Mouse (Mus musculus) cortical plate, adult 2 months (tissue): Measurements from ENCODE around the gene Arpc2.

Experiments
- CTCF ChIP-seq: fragments of 200-500 bp; IDR thresholded peaks from 2 replicates; pipeline ENCODE4 v1.5.1; 2011; ENCODE audit warnings: mild to moderate bottlenecking, control low read depth, low read length; ENCODE audit not compliant: insufficient read depth; ENCODE audit errors: extremely low read depth
- POLR2A ChIP-seq: fragments of 200-500 bp; IDR thresholded peaks from 2 replicates; pipeline ENCODE4 v1.6.1; 2011; ENCODE audit warnings: mild to moderate bottlenecking, low read length, control low read depth; ENCODE audit not compliant: insufficient read depth; ENCODE audit errors: extremely low read depth

GRCm38 (mm10) chr1:74248799-74249198, 12.9 kb downstream of the Arpc2 start:
- no peak for TF ChIP-seq CTCF
- no peak for TF ChIP-seq POLR2A
